Mouse (Mus musculus): ENCODE measurements around the gene Sytl3. TPM values are rescaled to one million over a fixed set of nuclear protein-coding genes. Genes with fewer than 3 reads are reported as not detected.
A peak's percentile ranks its signal among the peaks of the same experiment; 100 is the strongest.
"Not testable (repeated sequence)": the region's sequence is repeated elsewhere in the genome, so short reads cannot be mapped to it uniquely, and the experiment has no call there.

Sytl3 gene
- polyA plus RNA-seq, 1 experiment from 2014 or later, result not detected

DNA sequence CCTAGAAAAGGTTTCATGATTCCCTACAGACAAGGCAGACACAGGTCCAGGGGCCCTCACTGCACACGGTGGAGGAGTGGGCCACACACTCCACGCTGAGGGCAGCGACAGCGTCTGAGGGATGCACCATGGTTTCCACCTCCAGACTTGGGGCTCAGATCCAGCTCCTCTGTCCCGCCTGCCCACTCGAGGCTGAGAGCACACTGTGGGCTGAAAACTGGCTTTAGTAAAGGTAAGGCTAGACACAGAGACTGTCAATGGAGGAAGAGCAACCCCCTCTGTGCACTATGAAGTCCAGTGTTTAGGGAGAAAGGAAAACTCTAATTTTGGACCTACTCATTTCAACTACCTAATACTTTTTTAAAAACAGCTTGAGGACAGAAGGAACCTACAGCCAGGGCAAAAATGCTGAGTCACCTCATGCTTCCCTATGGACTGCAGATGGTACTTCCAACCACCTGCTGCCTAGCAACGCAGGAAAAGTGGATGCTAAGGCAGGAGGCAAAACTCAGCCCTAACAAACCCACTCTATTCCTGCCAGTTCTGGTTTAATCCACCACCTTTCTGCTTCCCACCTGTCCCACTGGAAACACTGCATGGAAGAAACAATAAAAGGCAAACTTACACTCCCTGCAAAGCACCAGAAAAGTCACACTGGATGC is 7.9 kb upstream of the Sytl3 start:
- not testable (repeated sequence) for ATAC-seq

GRCm38 (mm10) chr17:6653341-6653946 is 5.4 kb upstream of the Sytl3 start:
- H3K36me3 ChIP-seq; H3K9ac ChIP-seq; H3K27me3 ChIP-seq (replicated peaks); ATAC-seq; H3K4me2 ChIP-seq; H3K4me1 ChIP-seq; H3K9me3 ChIP-seq (replicated peaks); H3K27ac ChIP-seq; H3K4me3 ChIP-seq: not testable (repeated sequence)
- 77% methylated on average over 5 of the region's 5 CpGs for WGBS (ENCODE audit: insufficient replicate concordance)

More for the DNA sequence above, 7.9 kb upstream of the Sytl3 start:
- H3K27me3 ChIP-seq (replicated peaks); H3K27ac ChIP-seq; H3K9me3 ChIP-seq (replicated peaks); H3K4me3 ChIP-seq; H3K4me2 ChIP-seq; H3K4me1 ChIP-seq; H3K9ac ChIP-seq; H3K36me3 ChIP-seq: not testable (repeated sequence)
- WGBS (ENCODE audit: insufficient replicate concordance), result 87% methylated on average over 6 of the region's 7 CpGs

- H3K36me3 ChIP-seq; H3K4me1 ChIP-seq; H3K27me3 ChIP-seq (replicated peaks); H3K9me3 ChIP-seq (replicated peaks): not testable (repeated sequence)
- under 1% methylated on average over 36 of the region's 36 CpGs for WGBS (ENCODE audit: insufficient replicate concordance)
- Histone ChIP-seq H3K9ac (peak overlapping the region; percentile 70), H3K4me3 (peak overlapping the region; percentile 67), H3K27ac (peak overlapping the region; percentile 66), H3K4me2 (peak overlapping the region; percentile 81)
- peak; percentile 67 for ATAC-seq
Measured at GRCm38 (mm10) chr17:6655087-6655511, 3.8 kb upstream of the Sytl3 start.

DNA sequence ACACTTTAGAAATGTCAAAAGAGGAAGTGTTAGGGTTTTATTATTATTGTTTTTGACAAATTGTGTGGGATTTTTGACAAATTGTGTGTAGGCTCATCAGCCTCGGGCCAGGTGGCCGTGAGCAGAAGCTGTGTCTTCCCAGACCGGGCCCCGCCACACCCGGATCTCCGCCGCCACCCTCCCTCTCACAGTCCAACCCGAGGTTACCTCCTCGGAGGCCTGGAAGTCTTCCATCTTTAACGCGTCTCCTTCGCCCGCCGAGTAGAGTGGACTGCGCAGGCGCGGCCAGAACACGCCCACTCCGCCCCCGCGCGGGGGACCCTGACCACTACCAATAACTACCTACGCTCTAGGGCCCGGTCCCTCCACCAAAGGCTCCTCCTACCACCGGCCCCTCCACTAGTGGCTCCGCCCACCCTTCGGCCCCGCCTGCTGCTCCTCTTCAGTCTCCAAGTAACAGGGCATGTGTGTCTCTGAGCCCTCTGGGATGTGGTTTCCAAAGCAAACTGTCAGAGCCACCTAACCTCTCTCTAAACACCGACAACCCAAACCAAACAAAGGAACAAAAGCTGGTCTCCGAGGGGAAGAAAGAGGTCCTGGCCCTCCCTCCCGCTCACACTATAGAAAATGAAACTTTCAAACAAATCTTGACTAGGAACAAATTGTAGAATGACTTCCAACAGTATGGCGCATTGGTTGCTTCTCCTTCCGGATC is 3.2 kb upstream of the Sytl3 start, which contains the start of gene Dynlt1f:
Gene Dynlt1f (minus strand): TSS at position 334 of the 715 bp plus-strand sequence.
- H3K9ac ChIP-seq, result peak within 1 kb of the TSS; percentile 70
- peak within 1 kb of the TSS; percentile 66 for H3K27ac ChIP-seq
- H3K27me3 ChIP-seq (replicated peaks); H3K36me3 ChIP-seq; H3K4me1 ChIP-seq; H3K9me3 ChIP-seq (replicated peaks): not testable (repeated sequence)
- 2% methylated on average over 26 of the region's 33 CpGs for WGBS (ENCODE audit: insufficient replicate concordance)
- peak within 1 kb of the TSS; percentile 67 for H3K4me3 ChIP-seq
- H3K4me2 ChIP-seq, result peak within 1 kb of the TSS; percentile 81
- peak; percentile 95 for ATAC-seq

DNA sequence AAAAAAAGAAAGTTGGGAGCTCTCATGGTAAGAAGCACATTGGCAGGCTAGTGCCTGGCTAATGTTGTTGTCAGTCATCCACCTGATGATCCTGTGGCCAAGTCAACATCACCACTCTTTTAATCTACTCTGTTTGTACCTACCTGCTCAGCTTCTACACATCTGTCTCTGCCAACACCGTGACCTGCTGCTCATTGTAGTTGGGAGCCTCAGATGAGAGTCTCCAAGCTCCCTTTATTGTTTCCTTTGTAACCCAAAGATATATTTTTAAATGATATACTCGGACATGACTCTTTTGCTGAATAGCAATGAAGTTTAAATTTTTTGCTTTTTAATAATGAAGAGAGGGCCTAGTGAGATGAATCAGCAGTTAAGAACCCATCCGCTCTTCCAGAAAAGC is 2.4 kb upstream of the Sytl3 start:
- not testable (repeated sequence) for H3K9me3 ChIP-seq (replicated peaks); H3K9ac ChIP-seq; ATAC-seq; H3K27ac ChIP-seq; H3K27me3 ChIP-seq (replicated peaks); H3K4me3 ChIP-seq; H3K36me3 ChIP-seq; H3K4me1 ChIP-seq; H3K4me2 ChIP-seq
- 83% methylated on average over 1 of the region's 3 CpGs for WGBS (ENCODE audit: insufficient replicate concordance)

DNA sequence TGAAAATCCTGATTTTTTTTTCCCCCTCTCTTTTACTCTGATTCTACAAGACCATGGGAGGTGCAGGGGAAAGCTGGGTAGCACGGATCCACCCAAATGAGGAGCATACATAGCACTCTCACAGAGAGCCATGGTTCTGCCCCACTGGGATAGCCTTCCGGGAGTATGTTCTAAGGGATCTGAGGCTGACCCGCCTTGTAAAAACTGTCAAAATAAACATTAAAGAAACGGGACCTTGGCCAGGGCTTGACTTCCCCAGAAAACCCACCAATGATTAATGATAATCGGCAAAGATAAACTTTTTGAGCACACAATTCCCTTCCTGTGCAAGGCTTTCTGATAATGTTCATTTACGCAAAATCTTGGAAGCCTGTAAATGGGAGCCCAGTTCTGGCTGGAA is 1.7 kb downstream of the Sytl3 start:
- ATAC-seq, H3K4me1 ChIP-seq, H3K36me3 ChIP-seq: not testable (repeated sequence)

DNA sequence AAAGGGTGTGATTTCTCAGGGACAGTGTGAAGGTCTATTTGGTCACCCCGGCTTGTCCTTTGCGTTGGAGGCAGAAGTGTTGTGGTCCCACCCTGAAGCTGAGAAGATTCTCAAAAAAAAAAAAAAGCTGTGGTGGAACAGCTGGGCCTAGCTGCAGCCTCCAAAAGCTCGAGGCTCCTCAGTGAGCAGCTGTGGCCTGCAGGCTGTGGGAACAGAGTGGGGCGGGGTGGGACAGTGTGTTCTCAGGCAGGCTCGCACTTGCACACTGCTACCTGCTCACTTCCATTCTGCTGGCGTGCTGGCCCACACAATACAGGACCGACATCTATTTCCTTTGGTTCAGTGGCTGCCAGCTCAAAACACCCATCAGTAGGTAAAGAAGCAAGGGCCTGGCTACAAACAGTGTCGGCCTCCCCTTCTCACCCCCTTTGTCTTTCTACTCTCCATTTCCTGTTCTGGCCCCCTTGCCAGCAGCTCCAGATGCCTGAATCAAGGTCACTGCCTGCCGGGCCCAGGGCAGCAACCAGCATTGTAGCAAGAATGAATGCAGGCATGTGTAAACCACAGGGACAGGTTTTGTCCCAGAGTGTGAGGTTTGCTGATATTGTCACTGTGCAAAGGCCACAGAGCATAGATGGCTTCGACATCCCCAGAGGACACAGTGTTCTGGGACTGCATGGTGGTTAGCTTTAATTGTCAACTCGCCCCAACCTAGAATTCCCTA is 2.4 kb downstream of the Sytl3 start:
- 38% methylated on average over 9 of the region's 11 CpGs for WGBS (ENCODE audit: insufficient replicate concordance)
- not testable (repeated sequence) for H3K27me3 ChIP-seq (replicated peaks); ATAC-seq; H3K27ac ChIP-seq; H3K4me3 ChIP-seq; H3K4me2 ChIP-seq; H3K9me3 ChIP-seq (replicated peaks); H3K36me3 ChIP-seq; H3K9ac ChIP-seq; H3K4me1 ChIP-seq

More for the DNA sequence above, 1.7 kb downstream of the Sytl3 start:
- H3K9me3 ChIP-seq (replicated peaks); H3K9ac ChIP-seq; H3K27ac ChIP-seq; H3K4me2 ChIP-seq; H3K4me3 ChIP-seq; H3K27me3 ChIP-seq (replicated peaks): not testable (repeated sequence)
- WGBS (ENCODE audit: insufficient replicate concordance), result 48% methylated on average over 6 of the region's 6 CpGs

- H3K36me3 ChIP-seq; H3K27ac ChIP-seq; H3K4me3 ChIP-seq; ATAC-seq; H3K9me3 ChIP-seq (replicated peaks); H3K9ac ChIP-seq; H3K27me3 ChIP-seq (replicated peaks); H3K4me1 ChIP-seq; H3K4me2 ChIP-seq: not testable (repeated sequence)
- WGBS (ENCODE audit: insufficient replicate concordance), result 25% methylated on average over 3 of the region's 3 CpGs
Measured at GRCm38 (mm10) chr17:6662840-6663239, 3.9 kb downstream of the Sytl3 start.

- not testable (repeated sequence) for ATAC-seq; H3K9ac ChIP-seq; H3K4me1 ChIP-seq; H3K4me2 ChIP-seq; H3K27ac ChIP-seq; H3K9me3 ChIP-seq (replicated peaks); H3K4me3 ChIP-seq; H3K36me3 ChIP-seq; H3K27me3 ChIP-seq (replicated peaks)
- 62% methylated on average over 4 of the region's 5 CpGs for WGBS (ENCODE audit: insufficient replicate concordance)
Measured at GRCm38 (mm10) chr17:6665389-6665788, 6.5 kb downstream of the Sytl3 start.

- H3K4me2 ChIP-seq; H3K4me3 ChIP-seq; H3K36me3 ChIP-seq; H3K4me1 ChIP-seq; H3K27me3 ChIP-seq (replicated peaks); ATAC-seq; H3K27ac ChIP-seq; H3K9me3 ChIP-seq (replicated peaks); H3K9ac ChIP-seq: not testable (repeated sequence)
- WGBS (ENCODE audit: insufficient replicate concordance), result no CpG with 5 or more reads among the region's 6 CpGs
Measured at GRCm38 (mm10) chr17:6668522-6668921, 9.6 kb downstream of the Sytl3 start.

DNA sequence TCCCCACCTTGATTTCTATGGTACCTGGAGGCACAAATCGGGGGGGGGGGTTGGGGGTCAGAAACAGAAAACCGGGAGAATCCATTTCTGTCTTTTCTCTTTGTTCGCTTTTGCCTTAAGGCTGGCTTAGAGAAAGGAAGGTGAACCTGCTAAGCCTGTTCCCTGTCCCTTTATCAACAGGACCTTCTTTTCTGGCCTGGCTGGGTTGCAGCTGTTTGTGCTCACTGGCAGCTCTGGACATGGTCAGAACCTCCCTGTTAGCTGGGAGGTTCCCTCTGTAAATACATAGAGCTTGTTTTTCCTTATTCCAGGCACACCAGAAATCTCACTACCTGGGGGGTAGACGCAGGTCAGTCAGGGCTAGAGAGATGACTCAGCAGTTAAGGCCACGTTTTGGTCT is 15.4 kb downstream of the Sytl3 start:
- H3K4me3 ChIP-seq; ATAC-seq; H3K9ac ChIP-seq; H3K27ac ChIP-seq; H3K4me2 ChIP-seq; H3K36me3 ChIP-seq; H3K9me3 ChIP-seq (replicated peaks); H3K4me1 ChIP-seq; H3K27me3 ChIP-seq (replicated peaks): not testable (repeated sequence)
- WGBS (ENCODE audit: insufficient replicate concordance), result 37% methylated on average over 5 of the region's 5 CpGs

GRCm38 (mm10) chr17:6678063-6678462 is 19.2 kb downstream of the Sytl3 start:
- not testable (repeated sequence) for H3K4me1 ChIP-seq; H3K4me2 ChIP-seq; H3K27me3 ChIP-seq (replicated peaks); H3K36me3 ChIP-seq; H3K27ac ChIP-seq; ATAC-seq; H3K9ac ChIP-seq; H3K9me3 ChIP-seq (replicated peaks); H3K4me3 ChIP-seq
- WGBS (ENCODE audit: insufficient replicate concordance), result 50% methylated on average over 1 of the region's 2 CpGs
